ENCODE assay signal across 35 mouse cellular contexts in genomic region chr2:38175276-38175675, GRCm38 (mm10).
"Had no signal": no experiment of that assay in that cellular context is flagged by ENCODE, and none has a peak within 500 bp of the region (broad histone marks: within the 10 kb centered on the region; RNA-seq: fewer than 3 reads in every experiment).

No protein-coding gene starts in this region.

- DNase-seq: heart, adult 18-20 months; heart, adult 2 months; heart, postnatal 10 days; heart, postnatal 14 days; heart, postnatal 36 days; heart, postnatal 4 days; kidney, adult 11 months; kidney, adult 18-20 months; kidney, adult 9 months; kidney, postnatal 10 days; kidney, postnatal 14 days; kidney, postnatal 25 days; kidney, postnatal 36 days; kidney, postnatal 4 days; layer of hippocampus, adult 9-11 months; layer of hippocampus, postnatal 36 days had no signal

- ATAC-seq: hindbrain, embryonic 16.5 days; hindbrain, postnatal 0 days; inflammation-experienced regulatory T-cells, adult 6 months; intestine, embryonic 15.5 days; intestine, embryonic 16.5 days; intestine, postnatal 0 days had no signal

- H3K4me1 ChIP-seq: heart, embryonic 15.5 days; hindbrain, embryonic 10.5 days; hindbrain, embryonic 12.5 days; hindbrain, embryonic 13.5 days; hindbrain, embryonic 15.5 days; intestine, embryonic 15.5 days; kidney, embryonic 15.5 days had no signal

- H3K4me3 ChIP-seq: heart, adult 2 months; heart, embryonic 10.5 days; heart, embryonic 12.5 days; heart, embryonic 13.5 days; heart, embryonic 15.5 days; hindbrain, embryonic 10.5 days; hindbrain, embryonic 12.5 days; hindbrain, embryonic 13.5 days; hindbrain, embryonic 15.5 days; intestine, embryonic 15.5 days; kidney, embryonic 15.5 days; layer of hippocampus, adult 2 months had no signal

- H3K9me3 ChIP-seq: heart, embryonic 10.5 days; heart, embryonic 12.5 days; heart, embryonic 13.5 days; heart, embryonic 15.5 days; hindbrain, embryonic 10.5 days; hindbrain, embryonic 12.5 days; hindbrain, embryonic 13.5 days; hindbrain, embryonic 15.5 days; intestine, embryonic 15.5 days; kidney, embryonic 15.5 days had no signal

- H3K36me3 ChIP-seq: heart, embryonic 10.5 days; heart, embryonic 12.5 days; heart, embryonic 13.5 days; heart, embryonic 15.5 days; hindbrain, embryonic 10.5 days; hindbrain, embryonic 12.5 days; hindbrain, embryonic 13.5 days; hindbrain, embryonic 15.5 days; intestine, embryonic 15.5 days; kidney, embryonic 15.5 days had no signal

- H3K9ac ChIP-seq: heart, embryonic 12.5 days; heart, embryonic 13.5 days; heart, embryonic 15.5 days; hindbrain, embryonic 12.5 days; hindbrain, embryonic 13.5 days; hindbrain, embryonic 14.5 days; hindbrain, embryonic 15.5 days; intestine, embryonic 15.5 days; kidney, embryonic 15.5 days had no signal

- H3K4me2 ChIP-seq: heart, embryonic 11.5 days; heart, embryonic 12.5 days; heart, embryonic 13.5 days; heart, embryonic 15.5 days; hindbrain, embryonic 12.5 days; hindbrain, embryonic 13.5 days; hindbrain, embryonic 14.5 days; hindbrain, embryonic 15.5 days; intestine, embryonic 15.5 days; kidney, embryonic 15.5 days had no signal

- H3K27ac ChIP-seq: heart, adult 2 months; heart, embryonic 10.5 days; heart, embryonic 13.5 days; heart, embryonic 15.5 days; hindbrain, embryonic 10.5 days; hindbrain, embryonic 12.5 days; hindbrain, embryonic 13.5 days; hindbrain, embryonic 14.5 days; hindbrain, embryonic 15.5 days; hindbrain, postnatal 0 days; intestine, embryonic 15.5 days; kidney, embryonic 15.5 days; kidney, postnatal 0 days; layer of hippocampus, adult 2 months had no signal

- H3K27me3 ChIP-seq: heart, embryonic 12.5 days; heart, embryonic 13.5 days; heart, embryonic 15.5 days; hindbrain, embryonic 12.5 days; hindbrain, embryonic 13.5 days; hindbrain, embryonic 15.5 days; intestine, embryonic 15.5 days; kidney, embryonic 15.5 days had no signal
